Mouse (Mus musculus) limb, embryonic 15.5 days (tissue): ENCODE results near the gene Mmp14. TPM values are rescaled to one million over a fixed set of nuclear protein-coding genes. Genes with fewer than 3 reads are reported as not detected.

Source experiments
- ATAC-seq: fragments of 200-750 bp; cut with Nextera tagmentation; 2 replicates; pipeline ENCODE4 v1.8.0; 2017; ENCODE audit warnings: low read depth, moderate TSS enrichment; ENCODE audit not compliant: insufficient number of reproducible peaks, low FRiP score, low TSS enrichment
- H3K27ac ChIP-seq: fragments of 300-500 bp; sonication (generic); 2 replicates; pipeline ENCODE4 v1.5.1; 2015; ENCODE audit warnings: moderate library complexity, mild to moderate bottlenecking, inconsistent platforms
- H3K27me3 ChIP-seq: fragments of 300-500 bp; sonication (generic); 2 replicates; pipeline ENCODE4 v1.6.1; 2015; ENCODE audit warnings: inconsistent platforms
- H3K36me3 ChIP-seq: fragments of 300-500 bp; sonication (generic); 2 replicates; pipeline ENCODE4 v1.6.1; 2015; ENCODE audit warnings: inconsistent platforms
- H3K4me1 ChIP-seq: fragments of 300-500 bp; sonication (generic); 2 replicates; pipeline ENCODE4 v1.6.1; 2015; ENCODE audit warnings: inconsistent platforms
- H3K4me2 ChIP-seq: fragments of 300-500 bp; sonication (generic); 2 replicates; pipeline ENCODE4 v1.6.1; 2015; ENCODE audit warnings: mild to moderate bottlenecking, inconsistent platforms
- H3K4me3 ChIP-seq: fragments of 300-500 bp; sonication (generic); 2 replicates; pipeline ENCODE4 v1.5.1; 2015; ENCODE audit warnings: mild to moderate bottlenecking, inconsistent platforms
- H3K9ac ChIP-seq: fragments of 300-500 bp; sonication (generic); 2 replicates; pipeline ENCODE4 v1.6.1; 2015; ENCODE audit warnings: inconsistent platforms
- H3K9me3 ChIP-seq: fragments of 300-500 bp; sonication (generic); 2 replicates; pipeline ENCODE4 v1.6.1; 2016; ENCODE audit warnings: inconsistent platforms
- WGBS: fragments of 180-500 bp; shearing (Covaris S2); methylation state at CpG from one replicate; pipeline ENCODE4 v1.1.7; 2015; 5-methylcytosine and 5-hydroxymethylcytosine counted together
- polyA plus RNA-seq: library from polyadenylated mRNA; unstranded; fragments of >200 nt; fragmentation: Nextera tagmentation; extraction: Ambion mirVana; gene quantifications from 2 replicates; pipeline ENCODE4 v1.2.1, GENCODE M21; 2015

Gene Mmp14
- polyA plus RNA-seq, 1 experiment from 2014 or later = 272 TPM

DNA sequence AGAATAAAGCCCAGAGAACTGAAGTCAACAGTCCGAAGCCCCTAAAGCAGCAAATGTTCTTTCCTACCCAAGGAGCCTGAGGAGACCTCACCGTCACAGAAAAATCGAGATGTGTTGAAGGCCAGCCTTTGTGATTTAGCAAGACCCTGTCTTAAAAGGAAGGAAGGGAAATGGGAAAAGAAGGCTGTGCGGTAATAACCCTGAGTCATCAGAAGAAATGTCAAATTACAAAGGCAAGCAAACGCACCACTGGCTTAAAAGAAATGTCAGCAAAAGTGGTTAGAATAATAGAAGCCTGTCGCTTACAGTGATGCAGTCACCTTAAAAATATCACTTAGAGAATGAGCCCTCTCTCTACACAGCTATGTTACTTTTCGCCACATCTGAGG lies 32.9 kb upstream of the Mmp14 start:
- Histone ChIP-seq H3K9me3 (no peaks in the 10 kb centered on the region; the same call in 1 of the 2 replicates), H3K36me3 (no peaks in the 10 kb centered on the region), H3K4me3 (no peak overlapping the region), H3K27ac (no peak overlapping the region), H3K4me1 (no peaks in the 10 kb centered on the region), H3K27me3 (no peaks in the 10 kb centered on the region), H3K9ac (no peak overlapping the region), H3K4me2 (no peak overlapping the region)
- no peak for ATAC-seq
- 58% methylated on average over 7 of the region's 7 CpGs for WGBS

DNA sequence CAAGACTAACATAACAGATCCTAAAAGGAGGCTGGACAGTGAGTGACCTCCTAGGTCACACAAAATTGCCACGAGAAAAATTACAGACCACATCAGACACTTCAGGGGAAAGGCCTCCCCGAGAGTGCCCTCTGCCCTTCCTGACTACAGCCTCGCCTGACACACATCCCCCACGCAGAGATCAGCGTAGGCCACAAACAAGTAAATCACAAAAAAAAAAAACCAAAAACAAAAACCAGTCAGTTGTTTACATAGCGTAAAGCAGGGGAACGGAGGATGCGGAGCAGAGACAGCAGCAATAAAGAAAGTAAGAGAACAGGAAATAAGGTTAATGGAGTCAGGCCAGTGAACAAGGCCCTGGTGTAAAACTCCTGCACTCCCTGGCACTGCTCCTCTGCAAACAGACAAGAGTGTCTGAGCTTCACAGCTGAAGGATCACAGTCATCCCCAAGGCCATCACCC lies 32.5 kb upstream of the Mmp14 start:
- H3K36me3 ChIP-seq = no peaks in the 10 kb centered on the region
- 35% methylated on average over 8 of the region's 8 CpGs for WGBS
- ATAC-seq = no peak
- H3K4me1 ChIP-seq = no peaks in the 10 kb centered on the region
- H3K27me3 ChIP-seq = no peaks in the 10 kb centered on the region
- H3K27ac ChIP-seq = no peak overlapping the region
- no peak overlapping the region for H3K9ac ChIP-seq
- no peak overlapping the region for H3K4me2 ChIP-seq
- no peak overlapping the region for H3K4me3 ChIP-seq
- H3K9me3 ChIP-seq = no peaks in the 10 kb centered on the region; the same call in 1 of the 2 replicates

DNA sequence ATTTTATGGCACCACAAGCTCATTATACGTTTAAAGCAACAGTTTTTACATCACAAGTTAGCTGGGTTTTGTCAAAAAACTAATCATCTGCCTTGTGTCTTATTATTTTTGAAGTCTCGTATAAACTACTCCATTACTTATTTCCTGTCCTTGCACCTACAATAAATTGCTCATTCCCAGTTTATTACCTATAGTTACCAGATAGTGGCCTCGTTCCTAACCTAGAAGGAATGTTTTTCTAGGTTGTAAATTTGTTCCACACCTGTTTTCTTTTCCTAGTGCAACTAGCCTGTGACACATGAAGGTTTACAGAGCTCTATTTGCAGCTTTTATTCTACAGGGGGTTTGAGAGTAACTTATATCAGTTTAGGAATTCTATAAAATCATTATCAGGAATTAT lies 29.7 kb upstream of the Mmp14 start:
- Histone ChIP-seq H3K9me3 (no peaks in the 10 kb centered on the region), H3K4me1 (no peaks in the 10 kb centered on the region), H3K9ac (no peak overlapping the region), H3K4me2 (no peak overlapping the region), H3K27me3 (no peaks in the 10 kb centered on the region), H3K4me3 (no peak overlapping the region), H3K36me3 (no peaks in the 10 kb centered on the region), H3K27ac (no peak overlapping the region)
- 24% methylated on average over 3 of the region's 3 CpGs for WGBS
- ATAC-seq = no peak

DNA sequence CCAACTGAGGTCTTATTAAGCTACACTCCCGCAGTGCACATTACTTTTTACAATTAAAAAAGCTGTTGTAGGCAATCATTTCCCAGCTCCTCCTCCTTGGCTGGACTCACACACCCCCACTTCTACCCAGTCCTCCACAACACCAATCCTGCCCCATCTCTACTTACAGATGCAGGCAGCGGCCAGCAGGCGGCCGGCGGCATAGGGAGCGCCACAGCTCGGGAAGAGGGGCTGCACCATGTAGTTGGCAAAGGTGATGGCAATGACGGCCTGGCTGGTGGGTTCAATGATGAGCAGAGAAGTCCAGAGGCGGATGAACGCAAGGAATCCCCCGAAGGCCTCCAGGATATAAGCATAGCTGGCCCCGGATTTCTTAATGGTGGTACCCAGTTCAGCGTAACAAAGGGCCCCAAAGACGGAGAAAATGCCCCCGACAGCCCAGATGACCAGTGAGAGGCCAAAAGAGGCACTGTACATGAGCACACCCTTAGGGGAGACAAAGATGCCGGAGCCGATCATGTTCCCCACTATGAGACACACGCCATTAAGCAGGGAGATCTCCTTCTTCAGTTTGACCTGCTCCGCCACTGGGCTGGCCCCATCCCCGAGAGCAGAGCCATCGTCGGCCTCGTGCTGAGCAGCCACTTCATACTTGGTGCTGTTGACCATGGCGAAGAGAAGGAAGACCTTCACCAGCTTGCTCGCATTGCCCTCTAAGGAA lies 22.9 kb upstream of the Mmp14 start:
- no peaks in the 10 kb centered on the region for H3K36me3 ChIP-seq
- peaks cover 14% of the 10 kb centered on the region for H3K4me1 ChIP-seq
- no peak overlapping the region for H3K4me2 ChIP-seq
- ATAC-seq = no peak
- 82% methylated on average over 25 of the region's 25 CpGs for WGBS
- no peak overlapping the region for H3K27ac ChIP-seq
- H3K9me3 ChIP-seq = no peaks in the 10 kb centered on the region
- no peak overlapping the region for H3K4me3 ChIP-seq
- H3K9ac ChIP-seq = no peak overlapping the region
- no peaks in the 10 kb centered on the region for H3K27me3 ChIP-seq

DNA sequence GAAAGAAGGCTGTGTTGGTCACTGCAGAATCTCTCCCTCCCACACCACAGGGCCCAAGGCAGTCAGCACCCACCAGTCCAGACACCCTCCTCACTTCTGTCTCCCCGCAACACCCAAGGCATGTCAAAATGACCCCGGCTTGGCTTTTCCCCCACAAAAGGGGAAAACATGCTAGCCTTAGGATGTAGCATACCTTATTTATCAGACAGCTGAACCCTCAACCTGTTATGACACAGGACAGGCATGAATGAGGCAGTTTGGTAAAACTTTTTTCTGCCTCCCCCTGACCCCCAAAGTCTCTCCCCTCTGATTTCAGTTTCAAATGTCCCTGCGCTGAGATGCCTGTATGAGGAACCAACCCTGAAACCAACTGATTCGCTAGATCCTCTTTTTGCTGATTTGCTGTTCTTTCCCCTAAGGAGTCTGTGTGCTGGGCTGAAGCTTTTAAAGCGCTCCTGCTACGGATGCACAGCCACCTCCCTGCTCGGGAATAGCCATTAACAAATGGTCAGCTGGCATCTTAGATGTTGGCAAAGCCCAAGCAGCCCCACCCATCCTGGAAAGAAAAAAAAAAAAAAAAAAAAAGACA lies 22.3 kb upstream of the Mmp14 start:
- Histone ChIP-seq H3K4me2 (no peak overlapping the region), H3K9me3 (no peaks in the 10 kb centered on the region), H3K4me1 (peaks cover 20% of the 10 kb centered on the region), H3K36me3 (no peaks in the 10 kb centered on the region), H3K27ac (no peak overlapping the region), H3K27me3 (no peaks in the 10 kb centered on the region), H3K4me3 (no peak overlapping the region), H3K9ac (no peak overlapping the region)
- no peak for ATAC-seq
- 74% methylated on average over 7 of the region's 7 CpGs for WGBS

DNA sequence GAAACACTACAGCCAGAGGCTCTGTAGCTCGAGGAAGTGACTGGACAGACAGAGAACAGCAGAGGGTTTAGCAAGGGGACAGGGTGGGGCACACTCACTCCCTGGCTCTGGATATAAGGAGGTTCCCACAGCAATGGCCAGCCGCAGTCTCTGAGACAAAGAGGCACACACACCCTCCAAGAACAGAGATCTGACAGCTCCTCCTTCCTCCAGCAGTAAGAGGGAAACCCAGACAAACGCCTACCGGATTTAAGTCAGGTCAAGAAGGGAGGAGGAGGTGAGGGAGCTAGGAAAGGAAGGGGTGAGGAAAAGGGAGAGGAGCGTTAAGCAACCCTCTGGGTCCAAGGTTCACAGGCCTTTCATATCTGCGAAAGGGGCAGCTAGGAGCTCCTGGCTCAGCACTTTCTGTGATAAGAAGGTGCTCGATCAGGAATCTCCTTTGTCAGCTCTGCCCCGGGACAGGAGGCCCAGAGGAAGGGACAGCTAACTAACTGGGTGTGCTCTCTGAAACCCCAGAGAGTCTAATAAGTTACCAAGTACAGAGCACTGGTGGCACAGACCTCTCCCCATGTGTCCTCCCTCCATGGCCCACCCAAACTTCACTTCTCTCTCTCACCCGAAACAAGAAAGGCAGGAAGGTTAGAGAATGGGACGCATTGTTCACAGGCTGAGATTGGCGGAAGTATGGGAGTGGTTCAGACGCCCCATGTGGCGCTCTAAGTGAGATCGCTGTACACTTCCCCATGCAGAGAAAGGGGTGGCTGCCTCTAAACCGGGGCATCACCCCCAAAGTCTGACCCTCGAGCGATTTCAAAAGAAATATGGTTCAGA lies 21.2 kb upstream of the Mmp14 start:
- no peaks in the 10 kb centered on the region for H3K9me3 ChIP-seq
- H3K4me3 ChIP-seq = no peak overlapping the region
- WGBS = 50% methylated on average over 17 of the region's 17 CpGs
- H3K27ac ChIP-seq = 0 out of 2 replicates have a peak overlapping the region, but pooled peaks have one; percentile 51
- H3K4me2 ChIP-seq = no peak overlapping the region
- H3K4me1 ChIP-seq = peaks cover 28% of the 10 kb centered on the region
- H3K9ac ChIP-seq = no peak overlapping the region
- no peaks in the 10 kb centered on the region for H3K36me3 ChIP-seq
- H3K27me3 ChIP-seq = no peaks in the 10 kb centered on the region
- no peak for ATAC-seq

DNA sequence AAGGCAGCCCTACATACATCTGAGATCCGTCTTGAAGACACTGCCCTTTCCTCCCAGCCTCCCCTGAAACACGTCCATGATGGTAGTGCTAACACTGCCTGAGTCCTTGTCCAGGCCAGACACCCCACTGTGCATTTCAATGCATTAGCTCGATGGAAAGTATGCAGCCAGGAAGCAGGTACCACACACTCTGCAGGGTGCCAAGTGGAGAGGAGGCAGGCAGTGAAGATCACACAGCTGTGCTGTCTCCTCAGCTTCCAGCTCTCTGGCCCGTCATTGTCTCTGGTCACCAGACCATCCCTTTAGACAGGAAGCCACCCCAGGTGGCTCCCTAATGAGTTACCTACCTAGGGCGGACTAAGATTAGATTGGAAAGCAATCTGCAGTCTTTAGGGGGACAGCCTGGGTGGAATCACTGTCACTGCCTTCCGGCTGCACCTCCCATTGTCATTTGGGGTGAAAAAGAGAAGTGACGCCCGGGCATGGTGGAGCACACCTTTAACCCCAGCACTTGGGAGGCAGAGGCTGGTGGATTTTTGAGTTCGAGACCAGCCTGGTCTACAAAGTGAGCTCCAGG lies 19.3 kb upstream of the Mmp14 start:
- Histone ChIP-seq H3K9me3 (no peaks in the 10 kb centered on the region), H3K4me3 (no peak overlapping the region), H3K36me3 (no peaks in the 10 kb centered on the region), H3K4me1 (peaks cover 33% of the 10 kb centered on the region), H3K27ac (no peak overlapping the region), H3K9ac (no peak overlapping the region), H3K27me3 (no peaks in the 10 kb centered on the region), H3K4me2 (no peak overlapping the region)
- 61% methylated on average over 9 of the region's 9 CpGs for WGBS
- no peak for ATAC-seq

DNA sequence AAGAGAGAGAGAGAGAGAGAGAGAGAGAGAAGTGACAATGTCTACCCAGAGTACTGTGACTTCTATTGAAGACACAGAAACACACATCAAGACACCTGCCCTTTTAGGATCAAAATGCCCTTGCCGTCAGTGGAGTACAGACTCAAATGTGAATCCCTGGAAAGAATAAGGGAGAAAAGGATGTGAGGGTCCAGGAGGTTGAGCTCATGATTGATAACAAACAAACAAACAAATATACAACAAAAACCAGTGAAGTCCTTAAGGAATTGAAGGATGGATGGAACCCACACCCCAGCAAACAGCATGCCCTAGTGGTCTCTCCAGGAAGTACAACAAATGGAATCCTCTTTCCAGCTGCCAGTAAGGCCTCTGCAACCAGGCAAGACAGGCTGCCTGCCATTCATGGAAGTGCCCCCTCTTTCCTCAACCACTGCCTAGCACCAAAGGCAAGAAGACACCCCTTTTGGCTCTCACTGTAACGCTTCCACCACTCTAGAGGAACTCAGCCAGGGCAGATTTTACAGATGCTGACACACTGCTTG lies 18.7 kb upstream of the Mmp14 start:
- Histone ChIP-seq H3K27ac (peak overlapping the region; percentile 71; the same call in 1 of the 2 replicates), H3K27me3 (no peaks in the 10 kb centered on the region), H3K9ac (no peak overlapping the region), H3K4me2 (no peak overlapping the region), H3K9me3 (no peaks in the 10 kb centered on the region), H3K4me1 (peaks cover 37% of the 10 kb centered on the region), H3K36me3 (no peaks in the 10 kb centered on the region), H3K4me3 (no peak overlapping the region)
- ATAC-seq = no peak
- WGBS = 44% methylated on average over 2 of the region's 2 CpGs

DNA sequence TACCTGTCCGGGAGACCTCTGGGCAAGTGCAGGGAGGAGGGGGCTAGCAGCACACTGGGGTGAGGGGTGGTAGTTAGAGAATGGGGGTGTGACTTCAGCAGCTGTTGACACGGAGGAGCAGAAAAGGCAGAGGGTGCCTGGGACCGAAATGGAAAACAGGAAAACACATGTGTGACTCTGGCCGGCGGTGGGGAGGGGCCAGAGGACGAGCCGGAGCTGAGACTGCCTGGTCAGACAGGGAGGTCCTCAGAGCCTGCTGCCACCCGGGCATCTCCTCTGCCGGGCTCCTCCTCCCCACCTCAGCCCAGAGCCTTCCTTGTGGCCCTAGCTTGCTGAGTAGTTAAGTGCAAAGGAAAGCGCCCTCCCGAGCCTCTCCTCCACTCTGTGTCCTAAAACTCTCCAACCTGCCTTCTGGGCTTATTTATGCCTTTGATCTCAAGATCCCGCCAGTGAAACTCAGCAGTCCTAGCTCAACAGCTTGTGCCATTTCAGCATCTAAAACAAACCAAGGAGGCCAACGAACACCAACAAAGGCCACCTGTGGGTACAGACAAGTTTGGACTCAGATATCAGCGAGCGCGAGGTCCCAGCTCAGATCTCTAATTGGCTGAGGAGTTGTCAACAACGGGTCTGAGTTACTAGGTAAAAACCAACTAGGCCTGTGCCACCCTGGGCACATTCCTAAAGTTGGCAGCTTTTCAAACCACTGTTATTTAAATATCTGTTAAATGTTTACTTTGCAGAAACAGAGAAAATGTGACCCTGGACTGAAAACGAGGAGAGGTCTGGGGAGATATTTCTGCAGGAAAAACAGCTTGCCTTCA lies 17.3 kb upstream of the Mmp14 start:
- peak overlapping the region; percentile 23 for H3K27ac ChIP-seq
- peak overlapping the region; percentile 46 for H3K4me2 ChIP-seq
- WGBS = 9% methylated on average over 18 of the region's 18 CpGs
- no peaks in the 10 kb centered on the region for H3K27me3 ChIP-seq
- no peaks in the 10 kb centered on the region for H3K9me3 ChIP-seq
- peaks cover 38% of the 10 kb centered on the region for H3K4me1 ChIP-seq
- peak; percentile 30; the same call in 1 of the 2 replicates for ATAC-seq
- H3K9ac ChIP-seq = no peak overlapping the region
- peak overlapping the region; percentile 25 for H3K4me3 ChIP-seq
- H3K36me3 ChIP-seq = no peaks in the 10 kb centered on the region

DNA sequence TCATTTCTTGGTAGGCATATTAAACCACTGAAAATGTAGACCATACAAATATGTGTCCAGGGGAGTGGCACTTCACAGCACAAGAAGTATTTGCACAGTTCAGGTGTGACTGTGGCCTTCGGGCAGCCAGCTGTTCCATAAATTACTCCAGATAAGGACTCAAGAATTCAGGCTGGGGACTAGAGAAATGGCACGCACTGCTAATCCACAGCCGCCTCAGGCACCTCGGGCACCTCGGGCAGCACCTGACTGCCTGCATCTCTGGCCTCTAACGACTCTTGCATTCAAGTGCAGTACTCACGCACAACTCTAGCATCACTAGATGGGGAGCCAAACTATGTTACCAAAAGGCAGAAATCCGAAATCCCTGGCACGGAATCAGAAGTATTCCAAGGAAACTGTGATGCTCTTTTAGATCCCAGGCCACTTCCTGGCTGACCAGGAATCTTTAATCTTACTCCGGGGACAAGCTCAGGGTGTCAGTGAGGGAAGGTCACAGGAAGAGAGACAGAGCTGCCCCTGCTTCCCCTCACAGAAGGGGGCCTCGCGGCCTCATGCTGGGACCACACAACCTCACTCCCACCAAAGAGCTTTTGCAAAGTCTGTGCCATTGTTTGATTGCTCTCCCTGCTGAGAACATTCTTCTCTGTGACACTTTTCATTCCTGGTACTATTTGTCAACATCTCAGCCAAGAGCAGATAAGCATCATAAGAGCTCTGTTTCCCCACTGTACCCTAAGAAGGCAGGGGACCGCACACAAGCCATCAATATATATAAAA lies 16.0 kb upstream of the Mmp14 start:
- Histone ChIP-seq H3K27me3 (no peaks in the 10 kb centered on the region), H3K36me3 (no peaks in the 10 kb centered on the region), H3K4me1 (peaks cover 29% of the 10 kb centered on the region), H3K9me3 (no peaks in the 10 kb centered on the region), H3K27ac (no peak overlapping the region), H3K4me3 (no peak overlapping the region), H3K4me2 (no peak overlapping the region), H3K9ac (no peak overlapping the region)
- WGBS = 25% methylated on average over 13 of the region's 13 CpGs
- ATAC-seq = no peak
